Mouse (Mus musculus) kidney, postnatal 0 days (tissue): ENCODE results near the gene Gm28043. TPM values are rescaled to one million over a fixed set of nuclear protein-coding genes. Genes with fewer than 3 reads are reported as not detected.

Experiments used
- ATAC-seq: fragments of 200-750 bp; cut with Nextera tagmentation; replicated peaks from 2 replicates; pipeline ENCODE4 v1.8.0; 2017; ENCODE audit warnings: low read depth, moderate number of reproducible peaks, moderate TSS enrichment, moderate library complexity; ENCODE audit not compliant: low FRiP score
- DNase-seq: peaks from one replicate; pipeline ENCODE4 v3.0.0-alpha.2; 2016; ENCODE audit warnings: low spot score
- H3K27ac ChIP-seq: fragments of 300-500 bp; sonication (generic); 2 replicates; pipeline ENCODE4 v1.5.1; 2014; ENCODE audit warnings: mild to moderate bottlenecking
- H3K27me3 ChIP-seq: fragments of 300-500 bp; sonication (generic); 2 replicates; pipeline ENCODE4 v1.6.1; 2014; ENCODE audit warnings: low read length, mixed read lengths; ENCODE audit not compliant: insufficient read depth
- H3K36me3 ChIP-seq: fragments of 300-500 bp; sonication (generic); 2 replicates; pipeline ENCODE4 v1.6.1; 2014; ENCODE audit warnings: low read length, mixed read lengths; ENCODE audit not compliant: insufficient read depth
- H3K4me1 ChIP-seq: fragments of 300-500 bp; sonication (generic); replicated peaks from 2 replicates; pipeline ENCODE4 v1.6.1; 2014; ENCODE audit warnings: antibody characterized with exemption, low read length, mixed read lengths; ENCODE audit not compliant: insufficient read depth
- H3K4me2 ChIP-seq: fragments of 300-500 bp; sonication (generic); 2 replicates; pipeline ENCODE4 v1.6.1; 2014; ENCODE audit warnings: mild to moderate bottlenecking, low read length, moderate library complexity, mixed read lengths
- H3K4me3 ChIP-seq: fragments of 300-500 bp; sonication (generic); replicated peaks from 2 replicates; pipeline ENCODE4 v1.5.1; 2014; ENCODE audit warnings: low read depth, low read length
- H3K9ac ChIP-seq: fragments of 300-500 bp; sonication (generic); 2 replicates; pipeline ENCODE4 v1.6.1; 2014; ENCODE audit warnings: low read depth, low read length
- H3K9me3 ChIP-seq: fragments of 300-500 bp; sonication (generic); replicated peaks from 2 replicates; pipeline ENCODE4 v1.6.1; 2016; ENCODE audit warnings: low read length, inconsistent platforms, mixed read lengths
- CTCF ChIP-seq: IDR thresholded peaks from 2 replicates; pipeline ENCODE4 v1.5.1; 2016; ENCODE audit warnings: antibody characterized with exemption, low read depth, mild to moderate bottlenecking, moderate library complexity
- WGBS: fragments of 180-500 bp; shearing (Covaris S2); extraction: QIAGEN DNeasy Blood & Tissue Kit; methylation state at CpG from one replicate; pipeline ENCODE4 v1.1.7; 2014; 5-methylcytosine and 5-hydroxymethylcytosine counted together
- polyA plus RNA-seq: library from polyadenylated mRNA; unstranded; fragments of >200 nt; fragmentation: Nextera tagmentation; extraction: Ambion mirVana; gene quantifications from 2 replicates; pipeline ENCODE4 v1.2.1, GENCODE M21; 2015

Gene Gm28043
- polyA plus RNA-seq, 1 experiment from 2014 or later, result 2.1 TPM

- Histone ChIP-seq H3K4me1 (no peaks in the 10 kb centered on the region), H3K27me3 (no peaks in the 10 kb centered on the region), H3K27ac (no peak overlapping the region), H3K9ac (no peak overlapping the region), H3K36me3 (peaks cover 62% of the 10 kb centered on the region), H3K9me3 (no peaks in the 10 kb centered on the region), H3K4me3 (no peak overlapping the region), H3K4me2 (no peak overlapping the region)
- no peak for DNase-seq
- no peak for TF ChIP-seq CTCF
- ATAC-seq, result no peak
- WGBS, result 45% methylated on average over 6 of the region's 6 CpGs
Measured at GRCm38 (mm10) chr17:29690257-29690656, 75.6 kb downstream of the Gm28043 start.

GRCm38 (mm10) chr17:29692827-29693226, 78.2 kb downstream of the Gm28043 start:
- no peak for ATAC-seq
- 86% methylated on average over 2 of the region's 2 CpGs for WGBS
- peaks cover 62% of the 10 kb centered on the region for H3K36me3 ChIP-seq

GRCm38 (mm10) chr17:29693571-29693970, 78.9 kb downstream of the Gm28043 start:
- Histone ChIP-seq H3K27ac (no peak overlapping the region), H3K4me2 (no peak overlapping the region), H3K9ac (no peak overlapping the region), H3K4me1 (no peaks in the 10 kb centered on the region), H3K36me3 (peaks cover 63% of the 10 kb centered on the region), H3K27me3 (no peaks in the 10 kb centered on the region), H3K4me3 (no peak overlapping the region), H3K9me3 (no peaks in the 10 kb centered on the region)
- DNase-seq (no peak), ATAC-seq (no peak)
- TF ChIP-seq CTCF, result no peak
- WGBS, result 66% methylated on average over 2 of the region's 2 CpGs

More at GRCm38 (mm10) chr17:29692827-29693226, 78.2 kb downstream of the Gm28043 start:
- no peaks in the 10 kb centered on the region for H3K4me1 ChIP-seq
- H3K9me3 ChIP-seq, result no peaks in the 10 kb centered on the region
- H3K27me3 ChIP-seq, result no peaks in the 10 kb centered on the region
- TF ChIP-seq CTCF, result no peak
- no peak overlapping the region for H3K27ac ChIP-seq
- no peak overlapping the region for H3K9ac ChIP-seq
- H3K4me3 ChIP-seq, result no peak overlapping the region
- no peak for DNase-seq
- H3K4me2 ChIP-seq, result no peak overlapping the region

- no peak for ATAC-seq
- no peak overlapping the region for H3K9ac ChIP-seq
- no peak overlapping the region for H3K4me2 ChIP-seq
- no peak for DNase-seq
- no peak for TF ChIP-seq CTCF
- H3K4me3 ChIP-seq, result no peak overlapping the region
- H3K4me1 ChIP-seq, result no peaks in the 10 kb centered on the region
- H3K27ac ChIP-seq, result no peak overlapping the region
- H3K27me3 ChIP-seq, result no peaks in the 10 kb centered on the region
- H3K9me3 ChIP-seq, result no peaks in the 10 kb centered on the region
- 84% methylated on average over 4 of the region's 4 CpGs for WGBS
- peaks cover 65% of the 10 kb centered on the region for H3K36me3 ChIP-seq
Measured at GRCm38 (mm10) chr17:29694516-29694915, 79.8 kb downstream of the Gm28043 start.

DNA sequence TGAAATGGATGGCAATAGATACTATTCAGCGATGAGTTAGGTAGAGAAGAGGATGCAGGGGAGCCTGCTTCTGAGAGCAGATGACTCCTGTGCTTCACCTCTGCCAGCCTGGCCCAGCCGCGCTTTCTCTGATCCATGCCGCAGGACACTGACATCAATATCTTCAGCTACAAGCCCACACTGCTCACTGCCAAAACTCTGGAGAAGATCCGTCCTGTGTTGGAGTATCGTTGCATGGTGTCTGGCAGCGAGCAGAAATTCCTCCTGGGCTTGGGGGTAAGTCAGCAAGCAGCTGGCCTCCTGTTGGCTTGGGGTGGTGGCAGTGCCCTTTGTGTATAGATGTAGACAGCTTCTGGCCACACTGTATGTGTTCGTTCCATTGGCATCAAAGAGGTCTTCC, 82.3 kb downstream of the Gm28043 start:
- no peak for TF ChIP-seq CTCF
- 96% methylated on average over 8 of the region's 8 CpGs for WGBS

DNA sequence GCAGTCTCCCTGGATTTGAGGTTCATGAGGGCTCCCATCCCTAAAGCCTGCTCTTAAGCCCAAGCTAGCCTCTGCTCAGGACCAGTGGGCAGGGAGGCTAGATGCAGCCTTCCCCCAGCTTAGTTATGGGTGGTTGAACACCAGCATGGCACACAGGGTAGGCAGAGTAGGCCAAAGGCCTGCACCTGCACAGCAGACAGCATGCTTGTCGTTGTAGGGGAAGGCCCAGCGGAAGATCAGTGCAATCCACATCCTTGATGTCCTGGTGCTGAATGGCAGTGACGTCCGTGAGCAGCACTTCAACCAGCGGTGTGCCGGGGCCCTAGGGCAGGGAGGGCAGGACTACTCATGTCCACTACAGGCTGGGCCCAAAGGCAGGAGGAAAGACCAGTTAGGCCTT, 83.7 kb downstream of the Gm28043 start:
- Histone ChIP-seq H3K9me3 (no peaks in the 10 kb centered on the region), H3K4me3 (no peak overlapping the region), H3K27me3 (no peaks in the 10 kb centered on the region), H3K4me1 (no peaks in the 10 kb centered on the region), H3K36me3 (peaks cover 84% of the 10 kb centered on the region), H3K9ac (no peak overlapping the region), H3K27ac (no peak overlapping the region), H3K4me2 (no peak overlapping the region)
- 89% methylated on average over 6 of the region's 6 CpGs for WGBS
- no peak for ATAC-seq
- no peak for TF ChIP-seq CTCF
- no peak for DNase-seq

More for the DNA sequence above, 82.3 kb downstream of the Gm28043 start:
- Histone ChIP-seq H3K9ac (no peak overlapping the region), H3K27ac (no peak overlapping the region), H3K9me3 (no peaks in the 10 kb centered on the region), H3K4me2 (no peak overlapping the region), H3K36me3 (peaks cover 76% of the 10 kb centered on the region), H3K4me1 (no peaks in the 10 kb centered on the region), H3K27me3 (no peaks in the 10 kb centered on the region), H3K4me3 (no peak overlapping the region)
- DNase-seq (no peak), ATAC-seq (no peak)

GRCm38 (mm10) chr17:29700573-29700972, 85.9 kb downstream of the Gm28043 start:
- ATAC-seq, result no peak
- Histone ChIP-seq H3K4me3 (no peak overlapping the region), H3K27me3 (no peaks in the 10 kb centered on the region), H3K9ac (no peak overlapping the region), H3K36me3 (peaks cover 71% of the 10 kb centered on the region), H3K9me3 (no peaks in the 10 kb centered on the region), H3K27ac (no peak overlapping the region), H3K4me2 (no peak overlapping the region), H3K4me1 (no peaks in the 10 kb centered on the region)
- DNase-seq, result no peak
- 92% methylated on average over 7 of the region's 7 CpGs for WGBS
- TF ChIP-seq CTCF, result no peak
